Mouse (Mus musculus): ENCODE data around the gene Il1r2. TPM values are rescaled to one million over a fixed set of nuclear protein-coding genes. Genes with fewer than 3 reads are reported as not detected.

Gene Il1r2
- total RNA-seq (2021), result not detected
- long read RNA-seq, result 0 reads

DNA sequence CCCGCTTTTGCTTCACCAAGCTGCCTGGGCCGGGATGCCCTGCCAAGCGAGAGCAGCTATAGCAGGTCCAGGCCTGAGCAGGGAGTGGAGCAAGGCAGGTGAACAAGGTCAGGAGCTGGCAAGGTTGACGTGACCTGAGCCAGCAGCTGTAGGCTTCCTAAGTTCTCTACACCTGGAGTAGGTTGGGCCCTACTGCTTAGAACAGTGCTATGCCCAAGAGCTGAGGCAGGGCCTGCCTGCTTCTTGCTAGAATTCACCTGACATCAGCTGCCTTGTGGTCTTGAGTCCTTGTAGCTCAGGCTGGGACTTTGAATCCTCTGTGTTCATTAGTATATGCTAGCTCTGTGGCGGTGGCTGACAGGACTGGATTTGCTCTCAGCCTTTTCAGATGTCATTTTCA lies at the start of gene Il1r2:
TSS of gene Il1r2 (plus strand) at position 301 of the 400 bp plus-strand sequence.
- DNase-seq (ENCODE audit: low spot score in 2 of 2), result no peak

DNA sequence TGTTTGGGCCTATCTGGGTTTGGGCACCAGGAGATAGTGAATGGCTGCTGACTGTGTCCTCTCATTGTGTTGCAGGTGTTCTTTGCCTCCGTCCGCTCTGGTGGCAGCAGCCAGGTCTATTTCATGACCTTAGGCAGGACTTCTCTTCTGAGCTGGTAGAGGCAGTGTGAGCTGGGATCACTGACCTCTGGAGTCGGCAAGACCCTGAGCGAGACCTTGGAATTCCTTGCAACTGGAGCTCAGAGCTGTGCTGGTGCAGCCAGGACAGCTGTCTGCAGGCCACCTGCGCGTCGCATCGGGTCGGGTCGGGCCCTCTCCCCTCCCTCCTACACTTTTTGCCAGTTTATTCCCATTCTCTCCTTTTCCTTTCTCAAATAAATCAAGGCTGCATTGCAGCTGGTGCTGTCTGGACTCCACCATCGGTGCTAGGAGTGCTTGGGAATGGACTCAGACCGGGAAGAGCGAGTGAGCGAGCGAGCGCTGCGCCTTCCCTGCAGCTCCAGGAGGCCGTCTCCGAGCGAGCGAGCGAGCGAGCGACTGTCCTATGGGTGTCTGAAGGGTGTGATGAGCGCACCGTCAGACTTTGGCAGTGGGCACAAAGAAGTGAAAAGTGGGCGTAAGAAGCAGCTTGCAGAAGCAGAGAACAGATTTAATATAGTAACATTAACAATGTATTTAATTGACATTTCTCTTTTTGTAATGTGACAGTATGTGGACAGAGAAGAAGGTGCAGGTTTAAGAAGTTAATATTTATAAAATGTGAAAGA lies 49.1 kb upstream of the Il1r2 start:
- DNase-seq (ENCODE audit: low spot score in 2 of 2), result no peak

DNA sequence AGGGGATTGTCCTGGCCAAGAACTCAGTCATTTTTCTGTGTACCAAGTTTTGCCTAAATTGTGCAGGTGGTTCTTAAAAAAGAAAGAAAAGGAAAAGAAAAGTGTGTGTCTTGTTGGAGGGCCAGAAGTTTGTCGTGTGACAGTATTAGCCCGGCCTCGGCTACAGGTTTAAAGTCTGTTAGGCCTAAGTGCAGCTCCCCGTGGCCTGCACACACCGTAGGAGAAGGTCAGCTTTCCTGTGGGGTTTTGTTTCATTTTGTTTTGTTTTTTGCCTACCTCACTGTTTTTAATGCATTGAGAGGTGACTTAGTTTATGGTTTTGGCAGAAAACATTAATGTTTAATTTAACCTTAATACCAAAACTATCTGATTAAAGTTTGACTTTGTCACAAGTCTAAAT lies 48.5 kb upstream of the Il1r2 start:
- no peak for DNase-seq (ENCODE audit: low spot score in 2 of 2)

DNA sequence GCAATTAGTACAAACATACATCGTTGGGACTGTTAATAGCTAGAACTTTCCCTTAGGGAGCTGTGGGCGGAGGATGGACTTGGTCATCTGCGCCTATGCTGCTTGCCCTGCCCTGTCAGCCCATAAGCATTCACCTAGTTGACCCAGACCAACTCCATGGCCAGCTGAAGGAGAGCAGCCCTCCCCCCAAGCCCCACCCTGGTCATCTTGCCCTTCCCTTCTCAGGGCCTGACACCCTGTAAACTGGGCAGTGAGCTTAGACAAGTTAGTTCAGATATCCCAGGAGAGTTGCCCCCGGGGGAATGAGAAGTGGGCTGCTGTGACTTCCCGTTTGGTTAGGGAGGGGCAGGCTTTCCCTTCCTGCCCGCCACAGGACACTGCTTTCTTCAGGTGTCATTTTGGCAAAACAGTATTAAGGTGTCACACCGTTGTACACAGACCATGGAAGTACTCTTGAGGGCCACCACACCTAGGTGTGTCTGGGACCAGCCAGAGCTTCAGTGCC lies 46.7 kb upstream of the Il1r2 start:
- DNase-seq (ENCODE audit: low spot score in 2 of 2), result no peak

DNA sequence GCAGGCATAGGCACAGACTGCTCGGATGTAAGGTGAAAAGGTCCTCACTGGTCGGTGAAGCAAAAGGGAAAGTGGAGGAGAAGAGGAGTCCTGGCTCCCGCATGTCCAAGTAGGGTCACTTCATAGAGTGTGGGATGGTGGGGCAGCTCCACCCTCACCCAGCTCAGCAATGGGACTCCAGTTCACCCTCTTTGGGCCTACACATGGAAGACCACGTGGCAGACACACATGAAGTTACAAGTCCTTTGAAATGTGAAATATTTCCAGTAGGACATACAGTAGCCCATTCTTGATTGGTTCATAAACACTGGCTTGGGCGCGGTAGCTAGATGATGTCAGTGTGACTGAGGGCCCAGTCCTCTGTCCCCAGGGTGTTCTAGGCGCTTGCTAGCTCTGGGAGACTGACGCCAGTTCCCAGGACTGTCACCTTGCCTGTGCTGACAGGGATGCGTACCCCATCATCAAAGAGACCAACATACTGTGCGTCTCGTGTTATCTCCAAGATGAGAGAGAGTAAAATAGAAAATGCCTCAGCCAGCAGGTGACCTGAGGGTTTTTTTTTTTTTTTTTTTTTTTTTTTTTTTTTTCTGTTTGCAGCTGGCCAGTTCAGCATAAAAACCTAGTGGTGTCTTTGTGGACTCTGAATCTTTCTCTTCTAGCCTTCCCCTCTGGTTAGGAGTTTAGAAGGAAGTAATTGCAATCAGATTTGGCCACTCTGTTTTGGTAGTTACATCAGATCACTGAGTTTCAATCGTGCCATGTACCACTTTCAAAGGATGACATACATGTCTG lies 45.5 kb upstream of the Il1r2 start:
- no peak for DNase-seq (ENCODE audit: low spot score in 2 of 2)

DNA sequence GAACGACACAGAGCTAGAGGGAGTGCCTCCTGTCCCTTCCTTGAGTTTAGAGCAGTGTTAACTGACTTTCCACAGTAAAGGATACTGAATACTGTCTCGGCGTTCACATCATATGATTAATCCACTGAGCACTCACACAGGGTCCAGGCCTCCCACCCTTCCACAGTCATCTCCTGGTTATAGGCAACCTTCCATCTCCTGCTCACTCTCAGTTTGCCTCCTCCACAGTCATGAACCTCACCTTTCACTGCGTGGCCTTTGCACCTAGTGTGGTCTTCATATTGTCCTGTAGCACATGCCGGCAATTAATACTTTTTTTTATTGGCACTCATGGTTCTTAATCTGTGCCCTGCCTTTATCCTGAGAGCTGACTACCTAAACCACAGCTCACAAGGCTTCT lies 44.3 kb upstream of the Il1r2 start:
- DNase-seq (ENCODE audit: low spot score in 2 of 2), result no peak

DNA sequence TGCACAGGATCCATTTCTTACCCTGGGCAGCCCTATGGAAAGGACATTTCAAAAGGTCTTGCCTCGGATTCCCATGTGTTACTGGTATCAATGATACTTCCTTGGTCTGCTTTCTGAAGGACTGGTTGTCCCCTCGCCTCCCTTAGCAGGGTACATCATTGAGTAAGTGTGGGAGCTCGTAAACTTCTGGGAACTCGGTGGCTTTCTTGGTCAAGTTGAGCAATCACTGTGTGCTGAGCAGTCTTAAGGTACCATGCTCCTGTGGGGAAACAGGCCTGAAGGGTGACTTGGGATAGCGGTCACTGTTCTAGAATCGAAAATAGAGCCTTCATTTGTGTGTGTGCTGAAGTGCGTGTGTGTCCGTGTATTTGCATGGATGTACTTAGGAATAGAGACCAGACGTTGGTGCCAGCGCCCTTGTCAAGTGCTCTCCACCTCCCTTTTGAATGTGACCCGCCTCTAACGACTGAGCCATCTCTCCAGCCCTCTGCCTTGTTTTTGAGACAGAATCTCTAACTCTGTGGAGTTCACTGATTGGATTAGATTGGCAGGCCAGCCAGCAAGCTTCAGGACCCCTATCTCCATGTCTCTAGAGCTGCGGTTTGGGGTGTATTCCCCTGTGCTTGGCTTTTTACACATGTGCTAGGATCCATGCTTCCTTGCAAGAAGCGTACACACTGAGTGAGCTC lies 43.4 kb upstream of the Il1r2 start:
- DNase-seq (ENCODE audit: low spot score in 2 of 2), result no peak

DNA sequence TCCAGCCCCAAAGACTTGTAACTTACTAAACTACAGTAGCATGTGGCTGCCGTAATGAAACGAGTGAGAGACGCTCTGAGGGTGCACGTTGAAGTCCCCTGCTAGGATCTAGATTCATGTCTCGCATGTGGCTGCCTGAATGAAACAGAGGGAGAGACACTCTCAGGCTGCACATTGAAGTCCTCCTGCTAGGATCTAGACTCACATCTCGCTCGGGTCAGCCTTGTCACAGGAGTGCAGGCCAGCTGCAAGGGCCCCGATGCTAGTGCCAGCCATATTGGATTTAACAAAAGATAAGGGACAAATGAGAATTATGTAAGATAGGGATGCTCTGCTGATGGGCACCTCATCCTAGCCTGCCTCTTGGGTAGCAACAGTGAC lies 42.9 kb upstream of the Il1r2 start:
- DNase-seq (ENCODE audit: low spot score in 2 of 2), result no peak

DNA sequence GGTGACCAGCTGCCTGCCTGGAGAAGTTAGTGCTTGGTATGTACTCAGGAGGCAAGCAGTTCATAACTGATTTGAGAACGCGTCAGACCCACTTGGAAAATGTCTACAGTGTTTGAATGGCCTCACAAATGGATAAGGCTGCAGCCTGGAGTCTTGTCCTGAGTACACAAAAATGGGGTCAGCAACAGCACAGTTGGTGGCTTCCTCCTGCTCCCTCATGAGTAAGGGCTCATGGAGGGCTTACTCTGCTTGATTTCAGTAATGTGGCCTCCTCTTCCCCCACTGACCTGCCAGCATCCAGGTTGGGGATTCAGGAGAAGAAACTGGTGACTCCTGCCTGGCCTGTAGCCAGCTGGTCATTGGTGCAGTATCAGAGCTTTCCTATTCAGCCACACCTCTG lies 42.3 kb upstream of the Il1r2 start:
- no peak for DNase-seq (ENCODE audit: low spot score in 2 of 2)

DNA sequence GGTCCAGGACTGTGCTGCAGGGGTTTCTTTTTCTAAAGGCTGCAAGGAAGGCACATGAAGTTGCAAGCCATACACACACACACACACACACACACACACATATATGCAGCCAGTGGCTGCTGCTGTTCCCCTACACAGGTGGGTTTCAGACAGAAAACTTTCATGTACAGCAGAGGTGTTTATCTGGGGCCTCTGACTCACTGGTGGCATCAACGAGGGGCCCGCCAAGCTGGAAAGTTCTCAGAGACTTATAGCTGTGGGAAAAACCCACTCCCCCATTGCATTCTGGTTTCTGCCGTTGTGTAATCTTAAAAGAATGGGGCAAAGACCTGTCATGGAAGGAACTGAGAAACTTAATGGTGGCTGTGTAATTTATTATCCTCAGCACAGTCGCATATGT lies 40.6 kb upstream of the Il1r2 start:
- DNase-seq (ENCODE audit: low spot score in 2 of 2), result no peak

DNA sequence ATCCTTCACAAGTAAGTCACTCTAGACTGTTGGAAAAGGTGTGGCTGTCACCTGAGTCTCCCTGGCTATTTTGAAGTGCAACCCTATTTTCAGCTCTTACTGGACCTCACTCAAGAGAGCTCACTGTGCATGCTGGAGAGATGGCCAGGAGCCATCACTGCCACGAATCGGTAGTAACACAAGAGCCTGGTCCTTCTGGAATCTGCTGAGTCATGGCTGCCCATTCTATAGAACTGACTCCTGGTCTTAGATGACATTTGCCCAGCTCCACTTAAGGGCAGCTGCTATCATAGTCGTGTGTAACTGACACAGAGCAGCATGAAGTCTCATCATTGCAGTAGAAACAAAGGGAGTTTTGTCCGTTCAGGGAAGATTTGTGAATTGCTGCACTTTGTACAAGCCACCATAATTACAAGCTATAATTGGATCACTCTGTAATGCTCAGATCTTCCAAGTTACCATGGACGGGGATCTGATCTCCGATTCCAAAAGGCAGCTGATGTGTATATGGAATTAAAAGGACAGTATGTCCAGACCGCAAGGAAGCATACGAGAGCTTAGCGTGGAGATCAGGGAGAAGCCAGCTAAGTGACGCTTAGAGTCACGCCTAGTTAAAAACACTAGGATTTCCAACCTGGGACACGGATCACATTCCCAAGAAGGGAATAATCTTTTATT lies 40.0 kb upstream of the Il1r2 start:
- DNase-seq (ENCODE audit: low spot score in 2 of 2), result no peak

DNA sequence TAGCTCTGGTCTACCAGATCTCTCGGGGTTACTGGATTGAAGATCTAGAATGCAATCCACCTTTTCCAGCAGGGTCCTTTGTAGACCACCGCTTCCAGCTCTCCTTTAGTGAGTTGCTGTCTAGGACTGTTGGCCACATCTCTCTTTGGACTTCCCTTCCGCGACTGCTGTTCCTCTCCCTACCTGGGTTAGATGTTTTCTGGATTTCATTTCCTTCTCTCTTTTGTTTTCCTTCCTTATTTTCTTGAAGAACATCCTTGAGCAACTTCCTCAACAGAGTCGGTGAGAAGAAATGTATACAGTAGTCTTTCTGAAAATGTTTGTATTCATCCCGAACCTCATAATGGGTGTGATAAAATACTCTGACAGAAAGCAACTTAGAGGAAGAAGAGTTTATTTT lies 36.0 kb upstream of the Il1r2 start:
- no peak for DNase-seq (ENCODE audit: low spot score in 2 of 2)

DNA sequence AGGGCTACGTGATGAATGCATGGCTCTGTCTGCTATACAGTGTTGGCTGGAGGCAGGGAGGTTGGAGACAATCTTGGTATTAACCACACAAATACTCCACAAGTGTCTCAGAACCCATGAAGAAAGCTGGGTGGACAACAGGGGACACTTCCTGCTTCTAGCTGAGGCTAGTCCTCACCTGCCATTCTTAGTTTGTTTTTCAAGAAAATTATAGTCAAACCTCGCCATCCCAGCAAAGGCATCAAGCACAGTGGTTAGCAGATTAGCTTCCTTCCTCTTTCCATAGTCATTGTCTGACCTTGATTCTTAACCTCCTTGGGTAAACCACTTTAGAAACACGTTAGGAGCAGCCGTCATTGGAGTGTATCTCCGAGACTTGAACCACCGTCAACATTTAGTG lies 28.2 kb upstream of the Il1r2 start:
- no peak for DNase-seq (ENCODE audit: low spot score in 2 of 2)

DNA sequence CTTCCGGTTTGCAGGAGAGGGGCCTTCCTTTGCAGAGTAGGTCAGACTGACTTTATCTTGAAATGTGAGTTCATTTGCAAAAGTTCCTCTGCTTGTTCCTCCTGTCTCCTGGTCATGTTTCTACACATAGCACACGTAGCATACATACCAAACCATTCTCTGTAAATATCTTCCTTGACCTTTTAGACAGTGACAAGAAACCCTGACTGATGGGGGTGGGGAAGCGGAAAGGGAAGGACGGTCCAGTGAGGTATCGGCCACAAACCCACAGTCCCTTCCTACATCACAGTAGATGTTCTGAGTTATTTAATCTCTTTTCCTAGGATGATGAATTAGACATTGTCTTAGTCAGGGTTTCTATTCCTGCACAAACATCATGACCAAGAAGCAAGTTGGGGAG lies 27.3 kb upstream of the Il1r2 start:
- DNase-seq (ENCODE audit: low spot score in 2 of 2), result no peak

DNA sequence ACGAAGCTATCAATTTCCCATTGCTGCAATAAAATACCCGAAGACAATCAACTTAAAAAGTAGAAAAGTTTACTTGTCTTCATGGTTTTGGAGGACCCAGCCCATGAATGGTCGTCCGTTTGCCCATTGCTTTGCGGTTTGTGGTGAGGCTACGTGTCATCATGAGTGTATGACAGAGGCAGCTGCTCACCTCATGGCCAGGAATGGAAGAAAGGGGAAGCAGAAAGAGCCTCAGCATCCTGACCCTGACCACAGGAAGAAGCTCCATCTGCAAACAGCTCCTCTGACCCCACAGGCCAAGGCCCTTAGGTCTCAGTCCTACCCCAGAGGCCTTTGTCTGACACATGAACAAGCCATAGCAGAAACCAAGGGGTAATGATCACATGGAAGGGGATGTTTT lies 22.7 kb upstream of the Il1r2 start:
- DNase-seq (ENCODE audit: low spot score in 2 of 2), result no peak

DNA sequence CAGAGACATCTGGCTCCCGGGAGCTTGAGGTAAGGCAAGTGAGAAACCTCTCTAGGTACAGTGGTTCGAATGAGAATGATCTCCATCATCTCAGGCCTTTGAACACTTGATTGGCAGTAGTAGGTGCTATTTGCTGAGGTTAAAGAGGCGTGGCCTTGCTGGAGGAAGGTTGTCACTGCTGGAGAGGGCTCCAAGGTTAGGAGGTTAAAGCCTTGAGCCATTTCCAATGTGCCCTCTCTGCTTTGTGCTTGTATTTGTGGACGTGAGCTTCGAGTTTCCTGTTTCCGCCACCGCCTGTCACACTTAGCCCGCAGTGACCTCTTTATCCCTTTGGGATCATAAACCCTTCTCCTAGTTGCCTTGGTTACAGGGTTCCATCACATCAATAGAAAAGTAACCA lies 21.7 kb upstream of the Il1r2 start:
- no peak for DNase-seq (ENCODE audit: low spot score in 2 of 2)

DNA sequence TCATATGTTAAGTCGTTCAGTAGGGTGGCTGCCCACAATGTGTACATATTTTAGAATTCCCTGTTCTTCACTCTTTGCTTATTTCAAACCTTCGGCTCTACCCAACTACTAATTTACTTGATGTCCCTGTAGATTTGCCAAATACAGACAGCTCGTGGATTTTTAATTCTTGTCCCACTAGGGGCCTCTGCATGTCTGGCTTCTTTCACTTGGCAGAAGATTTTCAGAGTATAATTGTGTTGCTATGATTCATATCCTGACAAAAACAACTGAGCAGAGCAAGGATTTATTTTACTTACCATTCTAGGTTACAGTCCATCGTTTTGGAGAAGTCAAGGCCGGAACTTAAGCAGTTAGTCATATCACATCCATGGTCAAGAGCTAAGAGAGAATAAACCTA lies 20.8 kb upstream of the Il1r2 start:
- no peak for DNase-seq (ENCODE audit: low spot score in 2 of 2)

DNA sequence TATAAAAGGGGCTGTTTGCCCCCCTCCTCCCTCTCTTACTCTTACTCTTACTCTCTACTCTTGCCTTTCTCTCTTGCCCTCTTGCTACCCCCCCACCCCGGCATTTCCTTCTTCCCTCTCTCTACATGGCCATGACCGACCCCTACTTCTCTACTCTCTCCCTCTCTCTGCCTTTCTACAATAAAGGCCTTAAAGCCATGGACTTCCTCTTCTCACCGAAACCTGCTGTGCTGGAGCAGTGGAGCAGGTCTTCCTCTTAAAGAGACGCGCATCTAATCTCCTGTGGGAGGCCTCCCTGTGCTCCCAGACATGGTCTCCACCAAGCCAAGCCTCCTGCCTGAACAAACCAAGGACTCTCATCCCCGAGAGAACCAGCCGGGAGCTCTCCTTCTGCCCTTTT lies 18.8 kb upstream of the Il1r2 start:
- DNase-seq (ENCODE audit: low spot score in 2 of 2), result no peak

DNA sequence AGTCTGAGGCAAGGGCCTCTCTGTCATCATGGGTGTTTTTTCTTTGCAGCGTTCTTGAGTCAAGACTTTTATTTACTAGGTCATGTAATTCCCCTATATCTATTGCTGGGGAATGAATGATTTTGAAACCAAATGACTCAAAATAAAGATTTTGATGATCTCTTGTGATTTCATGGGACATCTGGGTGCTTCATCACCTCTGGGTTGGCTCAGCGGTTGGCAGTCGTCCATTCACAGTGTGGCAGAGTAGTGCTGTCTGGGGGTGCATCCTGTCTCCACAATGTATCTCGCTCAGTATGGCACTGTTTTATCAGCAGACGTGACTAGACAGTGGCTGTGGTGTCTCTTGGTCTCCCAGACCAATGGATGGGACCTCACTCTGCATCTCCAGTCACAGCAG lies 17.9 kb upstream of the Il1r2 start:
- no peak for DNase-seq (ENCODE audit: low spot score in 2 of 2)

DNA sequence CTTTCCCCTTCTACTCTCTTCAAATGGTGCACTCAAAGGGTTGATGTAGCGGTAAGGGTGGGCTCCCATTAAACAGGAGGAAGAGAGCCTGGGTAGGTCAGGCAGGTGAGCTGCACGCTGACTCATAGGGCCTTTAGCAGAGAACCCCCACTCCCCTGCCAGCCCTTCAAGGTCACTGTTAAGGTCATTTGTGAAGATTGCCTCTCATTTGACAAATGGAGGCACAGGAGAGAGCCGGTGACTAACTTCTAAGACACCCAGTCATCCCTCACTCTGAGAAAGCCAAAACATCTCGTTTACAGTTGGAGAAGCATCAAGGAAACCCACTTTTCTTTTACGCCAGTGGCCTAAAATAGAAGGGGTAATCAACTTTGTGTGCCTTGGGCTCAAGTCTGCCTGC lies 16.5 kb upstream of the Il1r2 start:
- DNase-seq (ENCODE audit: low spot score in 2 of 2), result no peak

DNA sequence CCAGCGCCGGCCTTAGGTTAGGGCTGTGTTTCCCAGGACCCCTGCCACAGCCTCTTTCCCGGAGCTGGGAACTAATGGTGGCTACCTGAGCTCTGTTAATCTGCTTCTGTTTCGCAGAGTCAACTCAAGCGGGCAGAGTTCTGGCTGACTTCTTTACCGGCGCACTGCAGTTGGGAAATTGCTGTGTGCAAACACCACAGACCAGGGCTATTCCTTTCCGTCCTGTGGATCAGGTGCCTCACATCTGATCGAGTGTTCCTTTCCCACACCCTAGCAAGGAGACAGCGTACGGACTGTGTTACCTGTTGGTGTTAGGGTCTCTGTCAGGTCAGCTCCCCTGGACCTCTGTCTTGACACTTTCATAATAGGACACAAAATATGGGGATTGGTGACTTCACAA lies 15.9 kb upstream of the Il1r2 start:
- DNase-seq (ENCODE audit: low spot score in 2 of 2), result no peak

All from layer of hippocampus, adult 18-20 months (tissue).